Comparison of ENCODE assay signal across 1 mouse cellular context in genomic region chr19:39960861-39961260, GRCm38 (mm10). TPM values are rescaled to one million over a fixed set of nuclear protein-coding genes. Genes with fewer than 3 reads are reported as not detected.
"Had no signal": no experiment of that assay in that cellular context is flagged by ENCODE, and none has a peak within 500 bp of the region (broad histone marks: within the 10 kb centered on the region; RNA-seq: fewer than 3 reads in every experiment).

No protein-coding gene starts in this region.

RNA-seq across cellular contexts. Expression of gene Cyp2c37, which starts 31.4 kb away (rescaled TPM):
- total RNA-seq: neutrophil, adult 5-6 weeks had no signal
